Mouse (Mus musculus): ENCODE results near the gene Tns4. TPM values are rescaled to one million over a fixed set of nuclear protein-coding genes. Genes with fewer than 3 reads are reported as not detected.

Gene Tns4
- polyA plus RNA-seq, 1 experiment from 2014 or later = 0.21 TPM

DNA sequence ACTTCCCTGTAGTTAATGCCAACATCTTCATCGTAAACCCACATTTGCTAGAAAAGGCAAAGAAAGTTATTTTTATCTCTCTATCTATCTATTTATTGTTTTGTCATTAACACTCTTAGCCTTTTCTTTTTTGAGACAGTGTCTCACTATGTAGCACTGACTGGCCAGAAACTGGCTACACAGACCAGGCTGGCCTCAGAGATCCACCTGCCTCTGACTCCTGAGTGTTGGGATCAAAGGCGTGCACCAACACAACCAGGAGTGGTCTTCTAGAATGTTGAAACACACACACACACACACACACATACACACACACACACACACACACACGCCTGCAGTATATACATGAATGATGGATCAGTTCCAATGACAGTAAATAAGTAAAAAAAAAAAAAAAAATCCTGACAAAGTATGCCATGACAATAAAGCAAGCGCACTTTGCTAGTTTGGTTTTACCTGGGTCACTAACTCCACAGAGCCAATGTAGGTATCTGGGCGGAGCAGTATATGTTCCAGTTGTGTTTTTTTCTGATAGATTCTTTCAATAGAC lies 66.6 kb downstream of the Tns4 start:
- 60% methylated on average over 5 of the region's 5 CpGs for WGBS
- peak overlapping the region; percentile 73 for H3K4me3 ChIP-seq
- H3K9ac ChIP-seq = peak overlapping the region; percentile 71; the same call in 1 of the 2 replicates

DNA sequence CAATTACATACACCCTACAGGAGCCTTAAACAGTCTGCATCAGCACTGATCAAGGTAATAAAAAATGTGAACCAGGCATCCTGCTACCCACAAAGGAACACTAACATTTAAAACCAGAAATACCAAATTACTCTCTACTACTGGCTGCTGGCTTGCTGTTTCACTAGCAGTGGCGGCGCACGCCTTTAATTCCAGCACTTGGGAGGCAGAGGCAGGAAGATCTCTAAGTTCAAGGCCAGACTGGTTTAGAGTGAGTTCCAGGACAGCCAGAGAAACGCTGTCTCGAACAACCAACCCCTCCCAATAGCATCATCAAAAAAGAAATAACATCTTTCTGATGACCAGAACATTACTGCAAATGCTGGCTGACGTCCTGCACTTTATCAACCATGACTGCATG lies 69.3 kb downstream of the Tns4 start:
- ATAC-seq (ENCODE audit: borderline replicate concordance, extremely low read depth, low FRiP score, low TSS enrichment) = no peak
- H3K36me3 ChIP-seq = peaks cover 68% of the 10 kb centered on the region
- no peaks in the 10 kb centered on the region for H3K9me3 ChIP-seq
- no peaks in the 10 kb centered on the region for H3K27me3 ChIP-seq
- no peak overlapping the region for H3K27ac ChIP-seq
- peaks cover 18% of the 10 kb centered on the region for H3K4me1 ChIP-seq
- no peak overlapping the region for H3K4me3 ChIP-seq
- H3K9ac ChIP-seq = no peak overlapping the region
- 92% methylated on average over 6 of the region's 6 CpGs for whole genome bisulfite sequencing
- no peak overlapping the region for H3K4me2 ChIP-seq

More for the DNA sequence above, 66.6 kb downstream of the Tns4 start:
- no peak for ATAC-seq (ENCODE audit: borderline replicate concordance, extremely low read depth, low FRiP score, low TSS enrichment)
- Histone ChIP-seq H3K4me2 (peak overlapping the region; percentile 58), H3K9me3 (no peaks in the 10 kb centered on the region), H3K27me3 (no peaks in the 10 kb centered on the region), H3K4me1 (peaks cover 24% of the 10 kb centered on the region), H3K36me3 (peaks cover 42% of the 10 kb centered on the region), H3K27ac (no peak overlapping the region)

Other genes starting within 250 kb of the Tns4 start
- gene Wipf2, start 225.7 kb downstream of the Tns4 start, polyA plus RNA-seq (2015; fragmentation: Nextera tagmentation; extraction: Ambion mirVana) = 3.7 and 4.1 TPM in 2 replicates
- 41.3 and 42.5 TPM in 2 replicates for gene Cdc6, start 181.5 kb downstream of the Tns4 start, polyA plus RNA-seq (2015; fragmentation: Nextera tagmentation; extraction: Ambion mirVana)
- 36.5 and 38.4 TPM in 2 replicates for gene Rara, start 161.5 kb downstream of the Tns4 start, polyA plus RNA-seq (2015; fragmentation: Nextera tagmentation; extraction: Ambion mirVana)
- gene Gjd3, start 106.3 kb downstream of the Tns4 start, polyA plus RNA-seq (2015; fragmentation: Nextera tagmentation; extraction: Ambion mirVana) = 0.20 and 0.61 TPM in 2 replicates
- gene Top2a, start 65.1 kb downstream of the Tns4 start, polyA plus RNA-seq (2015; fragmentation: Nextera tagmentation; extraction: Ambion mirVana) = 276 and 280 TPM in 2 replicates
- gene Igfbp4, start 48.1 kb downstream of the Tns4 start, polyA plus RNA-seq (2015; fragmentation: Nextera tagmentation; extraction: Ambion mirVana) = 498 and 524 TPM in 2 replicates
- gene Ccr7, start 65.8 kb upstream of the Tns4 start, polyA plus RNA-seq (2015; fragmentation: Nextera tagmentation; extraction: Ambion mirVana) = 0.13 and 0.29 TPM in 2 replicates
- gene Smarce1, start 141.7 kb upstream of the Tns4 start, polyA plus RNA-seq (2015; fragmentation: Nextera tagmentation; extraction: Ambion mirVana) = 217 and 224 TPM in 2 replicates
- gene Krt222, start 154.8 kb upstream of the Tns4 start, polyA plus RNA-seq (2015; fragmentation: Nextera tagmentation; extraction: Ambion mirVana) = 0.33 and 0.55 TPM in 2 replicates
- not detected in 2 replicates for gene Krt24, start 196.0 kb upstream of the Tns4 start, polyA plus RNA-seq (2015; fragmentation: Nextera tagmentation; extraction: Ambion mirVana)
- not detected in 2 replicates for gene Krt25, start 233.6 kb upstream of the Tns4 start, polyA plus RNA-seq (2015; fragmentation: Nextera tagmentation; extraction: Ambion mirVana)
- not detected in 2 replicates for gene Krt26, start 248.7 kb upstream of the Tns4 start, polyA plus RNA-seq (2015; fragmentation: Nextera tagmentation; extraction: Ambion mirVana)

Data from lung, embryonic 15.5 days (tissue).